ENCODE assay signal across 8 mouse cellular contexts in genomic region chr1:182560390-182561098, GRCm38 (mm10). TPM values are rescaled to one million over a fixed set of nuclear protein-coding genes. Genes with fewer than 3 reads are reported as not detected.
DNase-seq lines count a peak whose midpoint lies in the region; ATAC-seq lines count a peak whose summit lies in the region.

No protein-coding gene starts in this region.

- H3K4me2 ChIP-seq in hindbrain, embryonic 12.5 days (replicated peaks) = no peak overlapping the region
- no peak overlapping the region for H3K4me2 ChIP-seq in midbrain, embryonic 15.5 days

- no peak overlapping the region for H3K27ac ChIP-seq in embryonic facial prominence, embryonic 10.5 days (replicated peaks)
- no peak overlapping the region for H3K27ac ChIP-seq in hindbrain, embryonic 12.5 days
- no peak overlapping the region for H3K27ac ChIP-seq in midbrain, embryonic 15.5 days

- H3K4me3 ChIP-seq in embryonic facial prominence, embryonic 10.5 days = no peak overlapping the region
- no peak overlapping the region for H3K4me3 ChIP-seq in hindbrain, embryonic 12.5 days
- H3K4me3 ChIP-seq in midbrain, embryonic 15.5 days = no peak overlapping the region

- ATAC-seq in cerebellum, adult (ENCODE audit: insufficient number of reproducible peaks, low FRiP score, low TSS enrichment) = no peak
- peak; percentile 75 for ATAC-seq in hindbrain, embryonic 12.5 days (ENCODE audit: low FRiP score)
- ATAC-seq in midbrain, embryonic 15.5 days (replicated peaks) = peak; percentile 59

- H3K9me3 ChIP-seq in embryonic facial prominence, embryonic 10.5 days = no peaks in the 10 kb centered on the region
- H3K9me3 ChIP-seq in hindbrain, embryonic 12.5 days (replicated peaks) = no peaks in the 10 kb centered on the region
- no peaks in the 10 kb centered on the region for H3K9me3 ChIP-seq in midbrain, embryonic 15.5 days

- H3K4me1 ChIP-seq in embryonic facial prominence, embryonic 10.5 days = peaks cover 39% of the 10 kb centered on the region
- peaks cover 14% of the 10 kb centered on the region for H3K4me1 ChIP-seq in hindbrain, embryonic 12.5 days
- peaks cover 11% of the 10 kb centered on the region for H3K4me1 ChIP-seq in midbrain, embryonic 15.5 days

- peaks cover 13% of the 10 kb centered on the region for H3K27me3 ChIP-seq in embryonic facial prominence, embryonic 10.5 days (replicated peaks; ENCODE audit: low read depth, poor library complexity, severe bottlenecking)
- no peaks in the 10 kb centered on the region for H3K27me3 ChIP-seq in hindbrain, embryonic 12.5 days
- peaks cover 4% of the 10 kb centered on the region; the same call in 1 of the 2 replicates for H3K27me3 ChIP-seq in midbrain, embryonic 15.5 days (replicated peaks)

- WGBS in embryonic facial prominence, embryonic 10.5 days = 30% methylated on average over 3 of the region's 3 CpGs
- WGBS in hindbrain, embryonic 12.5 days = 31% methylated on average over 3 of the region's 3 CpGs
- WGBS in midbrain, embryonic 15.5 days = 20% methylated on average over 3 of the region's 3 CpGs

- H3K9ac ChIP-seq in hindbrain, embryonic 12.5 days = no peak overlapping the region
- no peak overlapping the region for H3K9ac ChIP-seq in midbrain, embryonic 15.5 days

- no peaks in the 10 kb centered on the region for H3K36me3 ChIP-seq in embryonic facial prominence, embryonic 10.5 days (replicated peaks)
- no peaks in the 10 kb centered on the region for H3K36me3 ChIP-seq in hindbrain, embryonic 12.5 days
- H3K36me3 ChIP-seq in midbrain, embryonic 15.5 days (replicated peaks) = no peaks in the 10 kb centered on the region

- DNase-seq in cerebellum, adult 11 months = peak; percentile 8
- peak; percentile 48 for DNase-seq in ZHBTc4 (ENCODE audit: low read depth, low spot score)
- DNase-seq in embryonic facial prominence, embryonic 10.5 days (ENCODE audit: low spot score) = peak; percentile 73
- peak; percentile 51 for DNase-seq in left cerebral cortex, postnatal 4 days
- peak; percentile 70 for DNase-seq in thymus, postnatal 4 days

- intact Hi-C loops in left cerebral cortex, postnatal 4 days (cut with DNase I) = loop anchor here (5.0 to 10.0 kb wide), 2 partner anchors 397 to 674 kb away; no protein-coding TSS in a partner anchor

RNA-seq across cellular contexts. Expression of gene Capn8, which starts 4.3 kb away (rescaled TPM):
- not detected in 2 replicates for polyA plus RNA-seq in embryonic facial prominence, embryonic 10.5 days (2016; fragmentation: Nextera tagmentation; extraction: Ambion mirVana)
- polyA plus RNA-seq in hindbrain, embryonic 12.5 days (2016; fragmentation: Nextera tagmentation; extraction: Ambion mirVana) = not detected in 2 replicates
- total RNA-seq in left cerebral cortex, postnatal 4 days (2021) = not detected
- 0.06 and 0.11 TPM in 2 replicates for polyA plus RNA-seq in midbrain, embryonic 15.5 days (2015; fragmentation: Nextera tagmentation; extraction: Ambion mirVana)

RNA-seq across cellular contexts. Expression of gene Capn2, which starts 43.1 kb away (rescaled TPM):
- polyA plus RNA-seq in embryonic facial prominence, embryonic 10.5 days (2016; fragmentation: Nextera tagmentation; extraction: Ambion mirVana) = 75.1 and 84.8 TPM in 2 replicates
- 136 and 138 TPM in 2 replicates for polyA plus RNA-seq in hindbrain, embryonic 12.5 days (2016; fragmentation: Nextera tagmentation; extraction: Ambion mirVana)
- 10 to 100 TPM; 77.0 to 82.5 TPM for total RNA-seq in left cerebral cortex, postnatal 4 days (2021)
- polyA plus RNA-seq in midbrain, embryonic 15.5 days (2015; fragmentation: Nextera tagmentation; extraction: Ambion mirVana) = 85.6 and 86.2 TPM in 2 replicates

Comparison
In these comparisons a context has a peak if more than half of its experiments do, and no peak if none do; other contexts are left out.
1. DNase-seq: peak in every context shown above with its lines; median percentile 73 in embryonic facial prominence, embryonic 10.5 days; 70 in thymus, postnatal 4 days; 51 in left cerebral cortex, postnatal 4 days; 48 in ZHBTc4; 8 in cerebellum, adult 11 months.